Mouse (Mus musculus): Measurements from ENCODE around the gene Slc2a2.

GRCm38 (mm10) chr3:28740353-28740752, 42.6 kb downstream of the Slc2a2 start:
- TF ChIP-seq CTCF (conservative IDR thresholded peaks at IDR 0.05; ENCODE audit: low read length) (no peak), POU5F1 (IDR thresholded peaks at IDR 0.05; ENCODE audit: borderline replicate concordance, low read length) (no peak), NANOG (IDR thresholded peaks at IDR 0.05; ENCODE audit: borderline replicate concordance, low read length) (no peak)

All from E14TG2a.4 (cell line).